Mouse (Mus musculus) megakaryocyte, embryonic 14.5 days (primary cell): ENCODE results near the gene Wdr62.

ENCODE experiments used
- FLI1 ChIP-seq: IDR thresholded peaks from 2 replicates; pipeline ENCODE4 v1.6.1; 2012; ENCODE audit warnings: low read length, inconsistent platforms, mixed read lengths
- GATA1 ChIP-seq: IDR thresholded peaks from 3 replicates; pipeline ENCODE4 v1.6.1; 2012; ENCODE audit warnings: mixed read lengths, low read length, inconsistent platforms, borderline replicate concordance

DNA sequence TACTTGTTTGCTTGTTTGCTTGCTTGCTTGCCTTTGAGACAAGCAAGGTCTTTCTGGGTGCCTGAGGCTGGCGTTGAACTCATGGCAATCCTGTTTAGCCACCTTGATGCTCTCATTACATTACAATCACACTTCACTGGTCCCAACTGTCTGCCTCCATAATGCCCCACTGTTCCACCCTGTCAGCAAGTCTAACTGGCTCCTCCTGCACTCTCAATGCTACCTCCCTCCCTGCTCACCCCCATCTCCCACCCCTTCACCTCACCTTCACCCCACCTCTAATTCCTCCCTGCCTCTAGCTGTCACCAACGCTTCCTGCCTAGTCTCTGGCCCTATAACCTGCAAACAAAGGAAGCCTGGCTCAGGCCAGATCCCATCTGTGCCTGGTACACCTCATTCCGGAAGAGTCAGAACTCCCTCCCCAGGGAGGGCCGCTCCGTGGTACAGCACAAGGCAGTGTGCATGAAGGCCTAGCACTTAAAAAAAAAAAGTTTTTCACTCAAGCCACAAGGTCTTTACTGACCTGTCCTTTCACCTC lies 82.6 kb downstream of the Wdr62 start:
- TF ChIP-seq GATA1 (no peak), FLI1 (no peak)
